Mouse (Mus musculus): ENCODE measurements at regions not wholly inside any gene's neighbourhood (a gene's known extent, or its start where the extent isn't known, plus 50 kb on each side); places are given as distances from the start of the nearest gene placed in this dataset.

- Histone ChIP-seq H3K4me1 (ENCODE audit: control insufficient read depth, insufficient read depth, low read length) (no peaks in the 10 kb centered on the region), H3K4me3 (ENCODE audit: low read depth, low read length) (no peak overlapping the region), H3K27me3 (replicated peaks; ENCODE audit: control insufficient read depth, insufficient read depth, low read length) (no peaks in the 10 kb centered on the region), H3K9ac (ENCODE audit: low read length) (no peak overlapping the region), H3K4me2 (ENCODE audit: low read length) (no peak overlapping the region), H3K9me3 (replicated peaks; ENCODE audit: control insufficient read depth, low read length) (no peaks in the 10 kb centered on the region), H3K36me3 (ENCODE audit: control insufficient read depth, insufficient read depth, low read length) (no peaks in the 10 kb centered on the region), H3K27ac (ENCODE audit: low read depth, low read length) (no peak overlapping the region)
- 68% methylated on average over 10 of the region's 10 CpGs for WGBS
- peak; percentile 62; the same call in 1 of the 2 replicates for ATAC-seq
- peak; percentile 59 for DNase-seq (ENCODE audit: low spot score)
Measured at GRCm38 (mm10) chr10:9005140-9005909, 119.5 kb upstream of the Sash1 start.

DNA sequence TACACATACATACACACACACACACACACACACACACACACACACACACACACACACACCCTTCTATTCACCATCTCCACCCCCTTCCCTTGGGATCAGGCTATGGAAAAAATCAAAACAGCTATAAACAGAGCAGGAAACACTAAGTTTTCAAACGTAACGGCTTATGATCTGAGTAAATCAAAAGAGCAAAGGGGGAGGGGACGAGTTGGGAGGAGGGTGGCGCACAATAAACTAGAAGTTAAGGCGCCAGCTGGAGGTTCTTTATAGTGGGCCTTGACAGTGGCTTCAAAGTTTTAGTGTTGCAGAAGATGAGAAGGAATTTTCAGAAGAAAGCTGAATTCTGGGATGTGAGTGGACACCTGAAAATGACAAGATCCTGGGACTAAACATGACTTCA is 116.4 kb upstream of the Sash1 start:
- H3K27ac ChIP-seq (ENCODE audit: low read depth, low read length), result no peak overlapping the region
- no peaks in the 10 kb centered on the region for H3K36me3 ChIP-seq (ENCODE audit: control insufficient read depth, insufficient read depth, low read length)
- H3K4me1 ChIP-seq (ENCODE audit: control insufficient read depth, insufficient read depth, low read length), result no peaks in the 10 kb centered on the region
- no peak overlapping the region for H3K4me3 ChIP-seq (ENCODE audit: low read depth, low read length)
- no peaks in the 10 kb centered on the region for H3K27me3 ChIP-seq (replicated peaks; ENCODE audit: control insufficient read depth, insufficient read depth, low read length)
- 77% methylated on average over 5 of the region's 5 CpGs for WGBS
- no peak overlapping the region for H3K4me2 ChIP-seq (ENCODE audit: low read length)
- no peaks in the 10 kb centered on the region for H3K9me3 ChIP-seq (replicated peaks; ENCODE audit: control insufficient read depth, low read length)
- DNase-seq (ENCODE audit: low spot score) (no peak), ATAC-seq (no peak)
- H3K9ac ChIP-seq (ENCODE audit: low read length), result no peak overlapping the region

- DNase-seq (ENCODE audit: low spot score) (peak; percentile 43), ATAC-seq (peak; percentile 62; the same call in 1 of the 2 replicates)
- WGBS, result 52% methylated on average over 5 of the region's 5 CpGs
- H3K9me3 ChIP-seq (replicated peaks; ENCODE audit: control insufficient read depth, low read length), result no peaks in the 10 kb centered on the region
- no peak overlapping the region for H3K4me2 ChIP-seq (ENCODE audit: low read length)
- H3K4me1 ChIP-seq (ENCODE audit: control insufficient read depth, insufficient read depth, low read length), result no peaks in the 10 kb centered on the region
- no peak overlapping the region for H3K27ac ChIP-seq (ENCODE audit: low read depth, low read length)
- no peak overlapping the region for H3K4me3 ChIP-seq (ENCODE audit: low read depth, low read length)
- H3K36me3 ChIP-seq (ENCODE audit: control insufficient read depth, insufficient read depth, low read length), result no peaks in the 10 kb centered on the region
- H3K9ac ChIP-seq (ENCODE audit: low read length), result no peak overlapping the region
- H3K27me3 ChIP-seq (replicated peaks; ENCODE audit: control insufficient read depth, insufficient read depth, low read length), result no peaks in the 10 kb centered on the region
Measured at GRCm38 (mm10) chr10:8998758-8999398, 113.0 kb upstream of the Sash1 start.

- DNase-seq (ENCODE audit: low spot score), result no peak
- H3K4me1 ChIP-seq (ENCODE audit: control insufficient read depth, insufficient read depth, low read length), result no peaks in the 10 kb centered on the region
Measured at GRCm38 (mm10) chr10:8998356-8998755, 112.5 kb upstream of the Sash1 start.

DNA sequence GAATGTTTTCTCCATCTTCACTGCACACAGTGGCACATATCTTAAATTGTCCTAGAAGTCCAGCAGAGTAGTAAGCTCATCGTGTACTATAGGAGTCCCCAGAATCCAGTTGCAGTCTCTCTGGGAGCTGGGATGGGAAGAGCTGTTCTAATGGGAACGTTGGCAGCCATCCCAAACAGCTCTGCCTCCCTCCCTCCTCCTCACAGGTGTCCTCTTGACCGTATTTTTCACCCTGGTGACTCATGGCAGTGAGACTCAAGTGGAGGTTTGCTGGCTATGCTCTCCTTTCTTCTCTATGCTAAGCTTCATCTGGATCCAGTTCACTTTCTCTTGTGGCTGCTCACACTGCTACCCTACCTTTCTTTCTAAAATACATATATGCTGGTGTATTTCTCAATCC is 109.2 kb upstream of the Sash1 start:
- Histone ChIP-seq H3K4me1 (ENCODE audit: control insufficient read depth, insufficient read depth, low read length) (no peaks in the 10 kb centered on the region), H3K9me3 (replicated peaks; ENCODE audit: control insufficient read depth, low read length) (no peaks in the 10 kb centered on the region), H3K27ac (ENCODE audit: low read depth, low read length) (no peak overlapping the region), H3K27me3 (replicated peaks; ENCODE audit: control insufficient read depth, insufficient read depth, low read length) (no peaks in the 10 kb centered on the region), H3K4me3 (ENCODE audit: low read depth, low read length) (no peak overlapping the region), H3K9ac (ENCODE audit: low read length) (no peak overlapping the region), H3K36me3 (ENCODE audit: control insufficient read depth, insufficient read depth, low read length) (no peaks in the 10 kb centered on the region), H3K4me2 (ENCODE audit: low read length) (no peak overlapping the region)
- DNase-seq (ENCODE audit: low spot score), result no peak
- WGBS, result 64% methylated on average over 3 of the region's 3 CpGs
- ATAC-seq, result no peak

More at GRCm38 (mm10) chr10:8998356-8998755, 112.5 kb upstream of the Sash1 start:
- H3K36me3 ChIP-seq (ENCODE audit: control insufficient read depth, insufficient read depth, low read length), result no peaks in the 10 kb centered on the region
- H3K4me2 ChIP-seq (ENCODE audit: low read length), result no peak overlapping the region
- no peak overlapping the region for H3K4me3 ChIP-seq (ENCODE audit: low read depth, low read length)
- WGBS, result 80% methylated on average over 2 of the region's 2 CpGs
- no peaks in the 10 kb centered on the region for H3K9me3 ChIP-seq (replicated peaks; ENCODE audit: control insufficient read depth, low read length)
- no peaks in the 10 kb centered on the region for H3K27me3 ChIP-seq (replicated peaks; ENCODE audit: control insufficient read depth, insufficient read depth, low read length)
- H3K27ac ChIP-seq (ENCODE audit: low read depth, low read length), result no peak overlapping the region
- ATAC-seq, result no peak
- H3K9ac ChIP-seq (ENCODE audit: low read length), result no peak overlapping the region

DNA sequence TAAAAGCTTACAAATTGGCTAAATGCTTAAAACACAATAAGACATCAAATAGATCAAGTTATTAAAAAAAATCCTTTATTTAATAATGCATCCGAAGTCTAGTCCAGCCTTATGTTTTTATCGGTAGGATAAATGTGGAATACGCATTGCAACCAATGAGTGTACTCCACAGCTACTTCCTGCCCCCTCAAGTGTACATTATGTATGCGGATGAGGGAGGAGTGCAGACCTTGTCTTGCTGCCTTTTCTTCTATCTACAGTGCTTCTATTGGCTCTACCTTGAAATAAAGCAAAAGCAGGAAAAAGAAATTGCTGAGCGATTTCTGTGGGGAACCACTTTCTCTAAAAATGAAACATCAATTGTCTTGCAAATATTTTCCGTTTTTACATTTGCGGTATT is 100.5 kb upstream of the Sash1 start:
- no peak overlapping the region for H3K4me2 ChIP-seq (ENCODE audit: low read length)
- 72% methylated on average over 7 of the region's 7 CpGs for WGBS
- no peak overlapping the region for H3K27ac ChIP-seq (ENCODE audit: low read depth, low read length)
- H3K9me3 ChIP-seq (replicated peaks; ENCODE audit: control insufficient read depth, low read length), result no peaks in the 10 kb centered on the region
- no peak overlapping the region for H3K4me3 ChIP-seq (ENCODE audit: low read depth, low read length)
- no peak overlapping the region for H3K9ac ChIP-seq (ENCODE audit: low read length)
- no peaks in the 10 kb centered on the region for H3K4me1 ChIP-seq (ENCODE audit: control insufficient read depth, insufficient read depth, low read length)
- ATAC-seq (no peak), DNase-seq (ENCODE audit: low spot score) (no peak)
- no peaks in the 10 kb centered on the region for H3K27me3 ChIP-seq (replicated peaks; ENCODE audit: control insufficient read depth, insufficient read depth, low read length)
- no peaks in the 10 kb centered on the region for H3K36me3 ChIP-seq (ENCODE audit: control insufficient read depth, insufficient read depth, low read length)

DNA sequence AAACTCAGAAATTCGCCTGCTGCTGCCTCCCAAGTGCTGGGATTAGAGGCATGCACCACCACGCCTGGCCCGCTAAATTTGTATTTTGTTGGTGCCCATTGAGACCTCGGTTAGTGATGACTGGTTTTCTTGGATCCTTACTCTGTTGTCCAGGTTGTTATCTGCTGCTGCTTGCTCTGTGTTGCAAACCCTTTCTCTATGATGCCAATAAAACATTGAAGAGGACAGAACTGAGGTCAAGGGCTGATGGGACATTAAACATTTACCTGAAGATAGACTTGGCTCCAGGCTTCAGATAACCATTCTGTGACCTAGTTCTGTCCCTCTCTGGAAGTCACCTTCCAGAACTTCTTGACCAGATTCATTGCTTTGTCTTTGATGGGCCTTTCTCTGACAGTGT is 97.5 kb upstream of the Sash1 start:
- Histone ChIP-seq H3K4me1 (ENCODE audit: control insufficient read depth, insufficient read depth, low read length) (no peaks in the 10 kb centered on the region), H3K36me3 (ENCODE audit: control insufficient read depth, insufficient read depth, low read length) (no peaks in the 10 kb centered on the region), H3K27me3 (replicated peaks; ENCODE audit: control insufficient read depth, insufficient read depth, low read length) (no peaks in the 10 kb centered on the region), H3K9me3 (replicated peaks; ENCODE audit: control insufficient read depth, low read length) (no peaks in the 10 kb centered on the region), H3K27ac (ENCODE audit: low read depth, low read length) (no peak overlapping the region), H3K9ac (ENCODE audit: low read length) (no peak overlapping the region), H3K4me2 (ENCODE audit: low read length) (no peak overlapping the region), H3K4me3 (ENCODE audit: low read depth, low read length) (no peak overlapping the region)
- no peak for DNase-seq (ENCODE audit: low spot score)
- WGBS, result 85% methylated on average over 4 of the region's 4 CpGs
- ATAC-seq, result no peak

- 80% methylated on average over 1 of the region's 1 CpGs for WGBS
- Histone ChIP-seq H3K36me3 (ENCODE audit: control insufficient read depth, insufficient read depth, low read length) (no peaks in the 10 kb centered on the region), H3K27ac (ENCODE audit: low read depth, low read length) (no peak overlapping the region), H3K4me1 (ENCODE audit: control insufficient read depth, insufficient read depth, low read length) (no peaks in the 10 kb centered on the region), H3K4me2 (ENCODE audit: low read length) (no peak overlapping the region), H3K27me3 (replicated peaks; ENCODE audit: control insufficient read depth, insufficient read depth, low read length) (no peaks in the 10 kb centered on the region), H3K4me3 (ENCODE audit: low read depth, low read length) (no peak overlapping the region), H3K9me3 (replicated peaks; ENCODE audit: control insufficient read depth, low read length) (no peaks in the 10 kb centered on the region), H3K9ac (ENCODE audit: low read length) (no peak overlapping the region)
- ATAC-seq, result no peak
- no peak for DNase-seq (ENCODE audit: low spot score)
Measured at GRCm38 (mm10) chr10:8980568-8980967, 94.7 kb upstream of the Sash1 start.

DNA sequence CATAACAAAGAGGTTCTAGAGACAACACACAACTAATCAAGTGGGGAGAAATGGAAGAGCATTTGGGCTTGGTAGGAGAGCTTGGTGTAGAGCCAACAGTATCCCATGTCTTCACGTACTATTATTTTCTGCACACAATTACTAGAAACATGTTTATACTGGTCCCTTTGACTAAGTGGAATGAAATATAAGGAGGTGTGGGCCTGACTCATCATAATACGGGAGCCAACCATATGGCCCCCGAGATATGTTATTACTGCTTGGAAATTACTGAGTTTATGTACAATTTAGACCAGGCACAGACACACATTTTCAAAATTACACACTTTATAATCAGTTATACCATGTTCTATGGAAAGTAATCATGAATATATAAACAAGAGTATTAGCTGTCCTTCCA is 92.7 kb upstream of the Sash1 start:
- no peak for DNase-seq (ENCODE audit: low spot score)
- H3K27ac ChIP-seq (ENCODE audit: low read depth, low read length), result no peak overlapping the region
- no peak overlapping the region for H3K4me3 ChIP-seq (ENCODE audit: low read depth, low read length)
- 87% methylated on average over 3 of the region's 3 CpGs for WGBS
- ATAC-seq, result no peak
- H3K9ac ChIP-seq (ENCODE audit: low read length), result no peak overlapping the region
- H3K9me3 ChIP-seq (replicated peaks; ENCODE audit: control insufficient read depth, low read length), result no peaks in the 10 kb centered on the region
- no peaks in the 10 kb centered on the region for H3K27me3 ChIP-seq (replicated peaks; ENCODE audit: control insufficient read depth, insufficient read depth, low read length)
- no peaks in the 10 kb centered on the region for H3K36me3 ChIP-seq (ENCODE audit: control insufficient read depth, insufficient read depth, low read length)
- H3K4me1 ChIP-seq (ENCODE audit: control insufficient read depth, insufficient read depth, low read length), result no peaks in the 10 kb centered on the region
- no peak overlapping the region for H3K4me2 ChIP-seq (ENCODE audit: low read length)
